Comparison of ENCODE assay signal across 7 mouse cellular contexts in the genomic region with DNA sequence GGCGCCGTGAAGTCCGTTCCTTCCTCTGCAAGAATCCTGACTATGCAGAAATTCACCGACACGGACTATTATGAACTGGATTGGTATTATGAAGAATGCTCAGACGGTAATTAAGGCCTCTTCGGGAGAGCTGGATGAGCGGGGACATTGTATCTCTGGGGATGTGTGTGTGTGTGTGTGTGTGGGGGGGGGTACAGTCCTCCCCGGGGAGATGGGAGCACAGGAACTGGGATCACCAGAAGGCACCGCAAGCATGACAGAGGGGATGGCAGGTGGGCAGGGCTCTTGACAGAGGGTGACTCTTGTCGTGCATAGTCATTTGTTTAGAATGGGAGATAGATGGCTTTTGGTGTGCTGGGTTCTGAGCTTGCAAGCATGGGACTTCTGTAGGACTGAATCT.
DNase-seq lines count a peak whose midpoint lies in the region; ATAC-seq lines count a peak whose summit lies in the region.

No protein-coding gene starts in this region.

- H3K27me3 ChIP-seq in kidney, embryonic 16.5 days (ENCODE audit: insufficient read depth, low read length) = no peaks in the 10 kb centered on the region
- H3K27me3 ChIP-seq in embryonic facial prominence, embryonic 15.5 days = no peaks in the 10 kb centered on the region
- H3K27me3 ChIP-seq in hindbrain, embryonic 13.5 days = no peaks in the 10 kb centered on the region
- no peaks in the 10 kb centered on the region for H3K27me3 ChIP-seq in midbrain, embryonic 15.5 days (replicated peaks)

- 64% methylated on average over 11 of the region's 11 CpGs for WGBS in kidney, embryonic 16.5 days
- 42% methylated on average over 11 of the region's 11 CpGs for WGBS in embryonic facial prominence, embryonic 15.5 days
- 41% methylated on average over 11 of the region's 11 CpGs for WGBS in hindbrain, embryonic 13.5 days
- WGBS in midbrain, embryonic 15.5 days = 20% methylated on average over 11 of the region's 11 CpGs

- peaks cover 9% of the 10 kb centered on the region; the same call in 1 of the 2 replicates for H3K4me1 ChIP-seq in kidney, embryonic 16.5 days (ENCODE audit: insufficient read depth, low read length)
- peaks cover 15% of the 10 kb centered on the region for H3K4me1 ChIP-seq in embryonic facial prominence, embryonic 15.5 days
- peaks cover 55% of the 10 kb centered on the region for H3K4me1 ChIP-seq in hindbrain, embryonic 13.5 days (replicated peaks)
- peaks cover 36% of the 10 kb centered on the region for H3K4me1 ChIP-seq in midbrain, embryonic 15.5 days

- H3K36me3 ChIP-seq in kidney, embryonic 16.5 days (ENCODE audit: insufficient read depth, low read length) = no peaks in the 10 kb centered on the region
- no peaks in the 10 kb centered on the region for H3K36me3 ChIP-seq in embryonic facial prominence, embryonic 15.5 days
- H3K36me3 ChIP-seq in hindbrain, embryonic 13.5 days = 0 out of 2 replicates have a peak, but pooled peaks cover 2% of the 10 kb centered on the region
- no peaks in the 10 kb centered on the region for H3K36me3 ChIP-seq in midbrain, embryonic 15.5 days (replicated peaks)

- H3K9ac ChIP-seq in kidney, embryonic 16.5 days (replicated peaks; ENCODE audit: low read length) = no peak overlapping the region
- H3K9ac ChIP-seq in embryonic facial prominence, embryonic 15.5 days = no peak overlapping the region
- H3K9ac ChIP-seq in hindbrain, embryonic 13.5 days = peak overlapping the region; percentile 77
- H3K9ac ChIP-seq in midbrain, embryonic 15.5 days = peak overlapping the region; percentile 53

- DNase-seq in kidney, postnatal 14 days = no peak
- DNase-seq in ovary, postnatal 14 days (ENCODE audit: low spot score) = no peak
- no peak for DNase-seq in left cerebral cortex, postnatal 36 days (ENCODE audit: low spot score in 2 of 2)

- intact Hi-C loops in left cerebral cortex, postnatal 36 days (cut with DNase I) = no loop called here

- H3K4me3 ChIP-seq in kidney, embryonic 16.5 days (ENCODE audit: low read length) = peak overlapping the region; percentile 25
- H3K4me3 ChIP-seq in embryonic facial prominence, embryonic 15.5 days (replicated peaks) = peak overlapping the region; percentile 33
- H3K4me3 ChIP-seq in hindbrain, embryonic 13.5 days = peak overlapping the region; percentile 52
- H3K4me3 ChIP-seq in midbrain, embryonic 15.5 days = peak overlapping the region; percentile 56

- H3K9me3 ChIP-seq in kidney, embryonic 16.5 days (ENCODE audit: low read length) = no peaks in the 10 kb centered on the region
- H3K9me3 ChIP-seq in embryonic facial prominence, embryonic 15.5 days (replicated peaks) = no peaks in the 10 kb centered on the region
- H3K9me3 ChIP-seq in hindbrain, embryonic 13.5 days = no peaks in the 10 kb centered on the region
- no peaks in the 10 kb centered on the region for H3K9me3 ChIP-seq in midbrain, embryonic 15.5 days

- no peak overlapping the region for H3K27ac ChIP-seq in kidney, embryonic 16.5 days (ENCODE audit: low read length)
- no peak overlapping the region; the same call in 1 of the 2 replicates for H3K27ac ChIP-seq in embryonic facial prominence, embryonic 15.5 days (replicated peaks)
- peak overlapping the region; percentile 96 for H3K27ac ChIP-seq in hindbrain, embryonic 13.5 days
- peak overlapping the region; percentile 93 for H3K27ac ChIP-seq in midbrain, embryonic 15.5 days

- peak; percentile 27; the same call in 1 of the 2 replicates for ATAC-seq in kidney, embryonic 16.5 days (ENCODE audit: low FRiP score, low TSS enrichment)
- ATAC-seq in embryonic facial prominence, embryonic 15.5 days (ENCODE audit: insufficient number of reproducible peaks, low FRiP score, low TSS enrichment, low read depth) = peak; percentile 20; the same call in 1 of the 2 replicates
- ATAC-seq in hindbrain, embryonic 13.5 days (ENCODE audit: low FRiP score) = peak; percentile 67
- ATAC-seq in midbrain, embryonic 15.5 days (replicated peaks) = peak; percentile 64

- peak overlapping the region; percentile 47 for H3K4me2 ChIP-seq in kidney, embryonic 16.5 days (replicated peaks; ENCODE audit: low read depth, low read length)
- H3K4me2 ChIP-seq in embryonic facial prominence, embryonic 15.5 days (replicated peaks) = peak overlapping the region; percentile 52
- H3K4me2 ChIP-seq in hindbrain, embryonic 13.5 days = peak overlapping the region; percentile 71
- H3K4me2 ChIP-seq in midbrain, embryonic 15.5 days = peak overlapping the region; percentile 58

Comparison
In these comparisons a context has a peak if more than half of its experiments do, and no peak if none do; other contexts are left out.
1. H3K27ac ChIP-seq: peak in hindbrain, embryonic 13.5 days (single experiment) and midbrain, embryonic 15.5 days (single experiment); none in kidney, embryonic 16.5 days (single experiment) and embryonic facial prominence, embryonic 15.5 days (single experiment).
2. H3K9ac ChIP-seq: peak in hindbrain, embryonic 13.5 days (single experiment) and midbrain, embryonic 15.5 days (single experiment); none in kidney, embryonic 16.5 days (single experiment) and embryonic facial prominence, embryonic 15.5 days (single experiment).
3. Peak in every context shown above with its lines, with median percentiles within 50 percentile points of each other: ATAC-seq, H3K4me2 ChIP-seq and H3K4me3 ChIP-seq.